Mouse (Mus musculus) CD4-positive naive resting alpha-beta T cell, adult 76 days (primary cell): ENCODE measurements around the gene Abcf2. TPM values are rescaled to one million over a fixed set of nuclear protein-coding genes. Genes with fewer than 3 reads are reported as not detected.

Experiments used
- total RNA-seq: library from RNA; stranded (reverse); gene quantifications from one replicate; pipeline ENCODE4 v1.2.4, GENCODE M21; 2023

Abcf2 gene
- 42.8 TPM for total RNA-seq

GRCm38 (mm10) chr5:24577183-24577929 is at the start of gene Abcf2:
Abcf2 (minus strand) TSS chr5:24577467.

GRCm38 (mm10) chr5:24623986-24624821 is 46.9 kb upstream of the Abcf2 start, which contains the start of gene Smarcd3:
Smarcd3 (minus strand) TSS chr5:24624411.

GRCm38 (mm10) chr5:24586547-24587199 is 9.4 kb upstream of the Abcf2 start, which contains the start of gene Chpf2:
Chpf2 (plus strand) TSS chr5:24586741.

GRCm38 (mm10) chr5:24556709-24557108 is 20.6 kb downstream of the Abcf2 start, which contains the start of gene 4931409K22Rik:
4931409K22Rik (minus strand) TSS chr5:24556809.

GRCm38 (mm10) chr5:24540387-24541143 is 36.7 kb downstream of the Abcf2 start, which contains the start of gene Asb10:
Asb10 (minus strand) TSS chr5:24540978.

GRCm38 (mm10) chr5:24526889-24527230 is 50.4 kb downstream of the Abcf2 start, which contains the start of gene Gbx1:
Gbx1 (minus strand) TSS chr5:24527202.

Other genes with a start within 250 kb of the Abcf2 start
- 8.0 TPM for gene Kcnh2, start 225.9 kb downstream of the Abcf2 start, total RNA-seq
- 0.15 TPM for gene Nos3, start 212.7 kb downstream of the Abcf2 start, total RNA-seq
- gene Atg9b, start 185.3 kb downstream of the Abcf2 start, total RNA-seq, result 0.53 TPM
- 17.6 TPM for gene Abcb8, start 183.8 kb downstream of the Abcf2 start, total RNA-seq
- gene Asic3, start 164.1 kb downstream of the Abcf2 start, total RNA-seq, result 0.41 TPM
- gene Cdk5, start 153.9 kb downstream of the Abcf2 start, total RNA-seq, result 33.5 TPM
- 53.7 TPM for gene Slc4a2, start 153.6 kb downstream of the Abcf2 start, total RNA-seq
- gene Fastk, start 132.2 kb downstream of the Abcf2 start, total RNA-seq, result 74.5 TPM
- 21.1 TPM for gene Tmub1, start 129.6 kb downstream of the Abcf2 start, total RNA-seq
- gene Agap3, start 125.3 kb downstream of the Abcf2 start, total RNA-seq, result 88.7 TPM
- not detected for gene Gbx1, start 50.3 kb downstream of the Abcf2 start, total RNA-seq
- not detected for gene Asb10, start 36.5 kb downstream of the Abcf2 start, total RNA-seq
- gene 4931409K22Rik, start 20.7 kb downstream of the Abcf2 start, total RNA-seq, result not detected
- gene Chpf2, start 9.3 kb upstream of the Abcf2 start, total RNA-seq, result 28.8 TPM
- gene Smarcd3, start 46.9 kb upstream of the Abcf2 start, total RNA-seq, result not detected
- gene Nub1, start 108.1 kb upstream of the Abcf2 start, total RNA-seq, result 110 TPM
- gene Wdr86, start 153.3 kb upstream of the Abcf2 start, total RNA-seq, result not detected
- gene Crygn, start 180.5 kb upstream of the Abcf2 start, total RNA-seq, result not detected